Mouse (Mus musculus) forebrain, embryonic 13.5 days (tissue): ENCODE data around the gene Fcamr. TPM values are rescaled to one million over a fixed set of nuclear protein-coding genes. Genes with fewer than 3 reads are reported as not detected.
A peak's percentile ranks its signal among the peaks of the same experiment; 100 is the strongest.

Experiments used
- ATAC-seq: fragments of 200-750 bp; cut with Nextera tagmentation; 2 replicates; pipeline ENCODE4 v1.8.0; 2017
- H3K27ac ChIP-seq: fragments of 300-500 bp; sonication (generic); 2 replicates; pipeline ENCODE4 v1.5.1; 2015; ENCODE audit warnings: inconsistent platforms, mild to moderate bottlenecking, moderate library complexity
- H3K27me3 ChIP-seq: fragments of 300-500 bp; sonication (generic); 2 replicates; pipeline ENCODE4 v1.6.1; 2015; ENCODE audit warnings: mild to moderate bottlenecking, inconsistent platforms
- H3K36me3 ChIP-seq: fragments of 300-500 bp; sonication (generic); 2 replicates; pipeline ENCODE4 v1.6.1; 2015; ENCODE audit warnings: mild to moderate bottlenecking, inconsistent platforms; ENCODE audit not compliant: poor library complexity, severe bottlenecking
- H3K4me1 ChIP-seq: fragments of 300-500 bp; sonication (generic); 2 replicates; pipeline ENCODE4 v1.6.1; 2015; ENCODE audit warnings: inconsistent platforms
- H3K4me2 ChIP-seq: fragments of 300-500 bp; sonication (generic); 2 replicates; pipeline ENCODE4 v1.6.1; 2015; ENCODE audit warnings: inconsistent platforms, mild to moderate bottlenecking, moderate library complexity
- H3K4me3 ChIP-seq: fragments of 300-500 bp; sonication (generic); 2 replicates; pipeline ENCODE4 v1.5.1; 2015; ENCODE audit warnings: mild to moderate bottlenecking, inconsistent platforms
- H3K9ac ChIP-seq: fragments of 300-500 bp; sonication (generic); 2 replicates; pipeline ENCODE4 v1.6.1; 2015; ENCODE audit warnings: mild to moderate bottlenecking, inconsistent platforms
- H3K9me3 ChIP-seq: fragments of 300-500 bp; sonication (generic); replicated peaks from 2 replicates; pipeline ENCODE4 v1.6.1; 2016; ENCODE audit warnings: inconsistent platforms
- WGBS: fragments of 180-500 bp; shearing (Covaris S2); methylation state at CpG from one replicate; pipeline ENCODE4 v1.1.7; 2015; 5-methylcytosine and 5-hydroxymethylcytosine counted together
- polyA plus RNA-seq: library from polyadenylated mRNA; unstranded; fragments of >200 nt; fragmentation: Nextera tagmentation; extraction: Ambion mirVana; gene quantifications from 2 replicates; pipeline ENCODE4 v1.2.1, GENCODE M21; 2015

The Fcamr gene
- polyA plus RNA-seq, 1 experiment from 2014 or later, result not detected

GRCm38 (mm10) chr1:130810906-130811305 lies 10.2 kb downstream of the Fcamr start:
- H3K9ac ChIP-seq, result no peak overlapping the region
- WGBS, result 92% methylated on average over 3 of the region's 3 CpGs
- H3K4me3 ChIP-seq, result no peak overlapping the region
- no peak overlapping the region for H3K27ac ChIP-seq
- H3K4me2 ChIP-seq, result no peak overlapping the region
- no peaks in the 10 kb centered on the region for H3K36me3 ChIP-seq
- no peak for ATAC-seq
- no peaks in the 10 kb centered on the region for H3K27me3 ChIP-seq
- H3K9me3 ChIP-seq, result no peaks in the 10 kb centered on the region
- H3K4me1 ChIP-seq, result no peaks in the 10 kb centered on the region

DNA sequence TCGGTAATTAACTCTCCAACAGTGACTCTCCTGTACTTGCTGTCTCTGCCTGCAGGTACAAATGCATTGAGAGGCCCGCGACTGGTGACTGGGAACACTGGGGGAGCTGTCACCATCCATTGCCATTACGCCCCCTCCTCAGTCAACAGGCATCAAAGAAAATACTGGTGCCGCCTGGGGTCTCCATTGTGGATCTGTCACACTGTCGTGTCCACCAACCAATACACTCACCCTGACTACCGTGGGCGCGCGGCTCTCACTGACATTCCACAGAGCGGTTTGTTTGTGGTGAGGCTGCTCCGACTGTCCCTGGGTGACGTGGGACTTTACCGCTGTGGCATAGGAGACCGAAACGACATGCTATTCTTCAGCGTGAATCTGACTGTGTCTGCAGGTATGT lies 10.6 kb downstream of the Fcamr start:
- no peaks in the 10 kb centered on the region for H3K36me3 ChIP-seq
- H3K4me3 ChIP-seq, result no peak overlapping the region
- no peaks in the 10 kb centered on the region for H3K9me3 ChIP-seq
- H3K9ac ChIP-seq, result no peak overlapping the region
- no peaks in the 10 kb centered on the region for H3K27me3 ChIP-seq
- 0 out of 2 replicates have a peak, but pooled peaks have one; percentile 13 for ATAC-seq
- 77% methylated on average over 17 of the region's 17 CpGs for WGBS
- H3K27ac ChIP-seq, result no peak overlapping the region
- no peaks in the 10 kb centered on the region for H3K4me1 ChIP-seq
- no peak overlapping the region for H3K4me2 ChIP-seq

- Histone ChIP-seq H3K27ac (no peak overlapping the region), H3K4me3 (no peak overlapping the region), H3K4me2 (no peak overlapping the region), H3K27me3 (no peaks in the 10 kb centered on the region), H3K36me3 (no peaks in the 10 kb centered on the region), H3K4me1 (no peaks in the 10 kb centered on the region), H3K9ac (no peak overlapping the region), H3K9me3 (no peaks in the 10 kb centered on the region)
- ATAC-seq, result no peak
- WGBS, result 82% methylated on average over 1 of the region's 1 CpGs
These were observed 19.0 kb downstream of the Fcamr start for GRCm38 (mm10) chr1:130819737-130820136.

DNA sequence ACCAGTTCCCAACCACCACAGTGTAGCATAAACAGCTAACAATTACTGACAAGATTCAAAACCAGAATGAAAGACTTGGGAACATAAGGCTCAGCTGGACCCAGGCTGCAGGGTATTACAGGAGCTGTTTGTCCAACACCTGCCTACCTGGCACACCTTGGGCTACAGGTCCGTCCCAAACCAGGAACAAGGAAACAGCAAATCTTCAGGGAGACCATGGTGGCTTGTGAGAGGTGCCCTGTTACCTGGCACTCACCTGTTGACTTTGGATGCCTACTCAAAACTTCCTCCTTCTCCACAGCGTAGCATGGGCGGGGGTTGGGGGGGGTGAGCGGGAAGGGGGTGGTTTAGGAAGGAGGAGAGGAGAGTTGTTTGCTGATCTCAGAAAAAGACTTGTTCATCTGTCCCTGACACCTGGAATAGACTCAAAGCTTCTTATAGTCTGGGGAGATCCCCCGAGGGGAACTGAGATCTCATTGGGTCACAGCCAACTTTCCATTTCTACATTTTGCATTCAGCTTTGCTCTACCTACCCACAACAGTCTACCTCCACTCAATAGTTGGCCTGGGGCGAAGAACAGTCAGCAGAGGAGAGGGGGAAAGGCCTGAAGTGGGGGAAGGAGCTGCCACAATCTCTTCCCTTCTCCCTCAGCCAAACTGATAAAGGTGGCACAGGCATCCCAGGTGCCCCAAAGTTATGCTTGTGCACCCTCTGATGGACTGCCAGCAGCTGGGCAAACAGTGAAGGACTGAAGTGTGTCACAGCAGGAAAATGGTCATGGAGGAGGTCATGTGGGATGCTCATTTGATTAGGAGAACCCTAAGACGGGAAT lies 19.8 kb downstream of the Fcamr start:
- no peak for ATAC-seq
- Histone ChIP-seq H3K4me2 (no peak overlapping the region), H3K4me3 (no peak overlapping the region), H3K27ac (no peak overlapping the region), H3K9me3 (no peaks in the 10 kb centered on the region), H3K9ac (no peak overlapping the region), H3K36me3 (no peaks in the 10 kb centered on the region), H3K4me1 (no peaks in the 10 kb centered on the region), H3K27me3 (no peaks in the 10 kb centered on the region)
- WGBS, result 86% methylated on average over 7 of the region's 7 CpGs

DNA sequence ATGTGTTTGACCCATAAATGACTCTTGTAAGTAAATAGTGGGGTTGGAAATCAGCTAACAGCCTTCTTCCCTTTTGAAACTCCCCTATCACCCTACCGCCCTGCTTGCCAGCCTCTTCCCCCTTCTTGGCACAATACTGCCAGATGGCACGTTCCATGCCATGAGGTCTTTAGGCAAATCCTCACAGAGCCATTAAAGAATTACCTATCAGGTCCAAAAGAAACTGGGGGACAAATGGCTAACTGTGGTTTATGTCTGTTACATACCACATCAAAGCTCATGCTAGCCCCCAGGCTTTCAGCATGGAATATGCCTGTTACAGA lies 20.4 kb downstream of the Fcamr start:
- Histone ChIP-seq H3K4me3 (no peak overlapping the region), H3K4me2 (no peak overlapping the region)
- WGBS, result 95% methylated on average over 2 of the region's 2 CpGs

GRCm38 (mm10) chr1:130821911-130822625 lies 21.4 kb downstream of the Fcamr start:
- no peaks in the 10 kb centered on the region for H3K27me3 ChIP-seq
- no peak overlapping the region for H3K4me2 ChIP-seq
- no peaks in the 10 kb centered on the region for H3K36me3 ChIP-seq
- H3K4me1 ChIP-seq, result no peaks in the 10 kb centered on the region
- H3K9me3 ChIP-seq, result no peaks in the 10 kb centered on the region
- WGBS, result 89% methylated on average over 9 of the region's 9 CpGs
- H3K4me3 ChIP-seq, result no peak overlapping the region
- no peak overlapping the region for H3K9ac ChIP-seq
- no peak for ATAC-seq
- no peak overlapping the region for H3K27ac ChIP-seq

More for the DNA sequence above, 20.4 kb downstream of the Fcamr start:
- Histone ChIP-seq H3K9ac (no peak overlapping the region), H3K36me3 (no peaks in the 10 kb centered on the region), H3K27ac (no peak overlapping the region), H3K27me3 (no peaks in the 10 kb centered on the region), H3K4me1 (no peaks in the 10 kb centered on the region), H3K9me3 (no peaks in the 10 kb centered on the region)
- ATAC-seq, result no peak

DNA sequence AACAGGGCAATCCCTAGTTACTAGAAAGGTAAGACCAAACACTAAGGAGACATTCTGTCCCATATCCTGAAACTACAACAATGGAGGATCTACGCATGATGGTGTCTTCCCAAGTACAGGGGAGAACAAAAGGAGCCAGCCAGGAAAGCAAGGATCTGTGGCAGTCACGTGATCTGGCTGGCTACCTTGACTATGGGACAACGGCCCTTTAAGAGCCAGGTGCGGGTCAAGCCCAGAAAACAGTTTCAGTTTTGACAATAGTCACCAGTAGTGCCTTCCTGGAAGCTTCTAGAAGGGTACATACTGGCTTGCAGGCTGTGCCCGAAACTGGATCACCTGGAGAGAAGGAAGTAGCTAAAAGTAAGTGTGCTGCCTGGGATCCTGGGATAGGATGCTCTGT lies 25.7 kb downstream of the Fcamr start, which contains the start of gene Pigr:
Pigr (plus strand) TSS at position 237 of the 400 bp plus-strand sequence.
- no peak for ATAC-seq
- H3K4me3 ChIP-seq, result no peak within 1 kb of the TSS
- 85% methylated on average over 5 of the region's 5 CpGs for WGBS
- no peak within 1 kb of the TSS for H3K4me2 ChIP-seq
- no peaks in the 10 kb centered on the region for H3K36me3 ChIP-seq
- no peak within 1 kb of the TSS for H3K27ac ChIP-seq
- H3K27me3 ChIP-seq, result no peaks in the 10 kb centered on the region
- no peak within 1 kb of the TSS for H3K9ac ChIP-seq
- no peaks in the 10 kb centered on the region for H3K9me3 ChIP-seq
- H3K4me1 ChIP-seq, result no peaks in the 10 kb centered on the region

- H3K4me2 ChIP-seq, result no peak overlapping the region
- H3K9ac ChIP-seq, result no peak overlapping the region
- no peak overlapping the region for H3K27ac ChIP-seq
- no peak overlapping the region for H3K4me3 ChIP-seq
- no peaks in the 10 kb centered on the region for H3K4me1 ChIP-seq
- no peaks in the 10 kb centered on the region for H3K9me3 ChIP-seq
- ATAC-seq, result no peak
- 80% methylated on average over 4 of the region's 4 CpGs for WGBS
- H3K36me3 ChIP-seq, result no peaks in the 10 kb centered on the region
- no peaks in the 10 kb centered on the region for H3K27me3 ChIP-seq
These were observed 28.0 kb downstream of the Fcamr start for GRCm38 (mm10) chr1:130828656-130829055.

- Histone ChIP-seq H3K4me1 (no peaks in the 10 kb centered on the region), H3K4me3 (no peak overlapping the region), H3K9me3 (no peaks in the 10 kb centered on the region), H3K4me2 (no peak overlapping the region), H3K36me3 (no peaks in the 10 kb centered on the region), H3K9ac (no peak overlapping the region), H3K27ac (no peak overlapping the region), H3K27me3 (no peaks in the 10 kb centered on the region)
- no peak for ATAC-seq
- WGBS, result 81% methylated on average over 8 of the region's 8 CpGs
These were observed 29.5 kb downstream of the Fcamr start for GRCm38 (mm10) chr1:130829906-130830830.

DNA sequence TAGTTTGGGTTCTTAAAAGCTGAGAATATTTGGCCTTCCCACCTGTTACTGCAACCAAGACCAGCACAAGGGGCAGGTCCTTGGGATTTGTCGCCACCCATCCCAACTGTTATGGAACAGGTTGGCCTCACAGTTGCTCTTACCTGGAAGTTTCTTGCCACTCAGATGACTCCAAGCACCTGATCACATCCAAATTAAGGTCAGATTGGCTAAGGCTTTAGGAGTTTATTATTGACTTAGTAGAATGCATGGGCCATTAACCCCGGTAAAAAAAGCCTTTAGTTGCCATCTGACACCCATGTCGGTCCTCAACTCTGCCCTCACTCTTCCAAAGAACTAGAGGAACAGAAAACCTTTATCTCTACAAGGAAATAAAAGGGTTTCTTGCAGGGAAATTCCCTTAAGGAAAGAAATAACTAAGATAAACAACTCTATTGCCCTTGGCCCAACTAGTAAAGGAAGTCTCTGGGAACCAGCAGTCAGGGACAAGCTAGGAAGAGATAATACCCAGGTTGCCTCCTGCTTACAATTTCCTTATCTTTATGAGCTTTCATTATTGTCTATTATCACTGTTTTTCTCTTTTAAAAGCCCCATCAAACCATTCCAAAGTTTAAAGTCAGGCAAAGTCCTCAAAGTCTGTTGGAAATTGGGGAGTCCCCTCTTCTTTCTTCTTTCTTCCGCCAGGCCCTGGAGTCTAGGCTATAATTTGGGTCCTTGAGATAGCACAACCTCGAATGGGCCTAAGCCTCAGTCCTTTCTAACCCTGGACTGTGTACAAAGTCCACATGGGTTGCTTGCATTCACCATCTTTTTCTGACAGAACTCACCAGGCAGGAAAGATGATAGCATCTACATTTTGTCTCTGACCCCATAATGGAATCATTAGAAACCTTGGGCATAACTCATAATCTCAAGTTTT lies 31.8 kb downstream of the Fcamr start:
- Histone ChIP-seq H3K4me2 (no peak overlapping the region), H3K36me3 (no peaks in the 10 kb centered on the region), H3K9me3 (no peaks in the 10 kb centered on the region), H3K4me1 (no peaks in the 10 kb centered on the region), H3K27me3 (no peaks in the 10 kb centered on the region), H3K27ac (no peak overlapping the region), H3K4me3 (no peak overlapping the region), H3K9ac (no peak overlapping the region)
- 85% methylated on average over 5 of the region's 5 CpGs for WGBS
- ATAC-seq, result no peak
